Mouse (Mus musculus) cerebellum, adult 8-10 months (tissue): ENCODE results near the gene Pak6.
"Not testable (repeated sequence)": the region's sequence is repeated elsewhere in the genome, so short reads cannot be mapped to it uniquely, and the experiment has no call there.

Source experiments
- DNase-seq: peaks from one replicate; pipeline ENCODE4 v3.0.0; 2022

The Pak6 gene

DNA sequence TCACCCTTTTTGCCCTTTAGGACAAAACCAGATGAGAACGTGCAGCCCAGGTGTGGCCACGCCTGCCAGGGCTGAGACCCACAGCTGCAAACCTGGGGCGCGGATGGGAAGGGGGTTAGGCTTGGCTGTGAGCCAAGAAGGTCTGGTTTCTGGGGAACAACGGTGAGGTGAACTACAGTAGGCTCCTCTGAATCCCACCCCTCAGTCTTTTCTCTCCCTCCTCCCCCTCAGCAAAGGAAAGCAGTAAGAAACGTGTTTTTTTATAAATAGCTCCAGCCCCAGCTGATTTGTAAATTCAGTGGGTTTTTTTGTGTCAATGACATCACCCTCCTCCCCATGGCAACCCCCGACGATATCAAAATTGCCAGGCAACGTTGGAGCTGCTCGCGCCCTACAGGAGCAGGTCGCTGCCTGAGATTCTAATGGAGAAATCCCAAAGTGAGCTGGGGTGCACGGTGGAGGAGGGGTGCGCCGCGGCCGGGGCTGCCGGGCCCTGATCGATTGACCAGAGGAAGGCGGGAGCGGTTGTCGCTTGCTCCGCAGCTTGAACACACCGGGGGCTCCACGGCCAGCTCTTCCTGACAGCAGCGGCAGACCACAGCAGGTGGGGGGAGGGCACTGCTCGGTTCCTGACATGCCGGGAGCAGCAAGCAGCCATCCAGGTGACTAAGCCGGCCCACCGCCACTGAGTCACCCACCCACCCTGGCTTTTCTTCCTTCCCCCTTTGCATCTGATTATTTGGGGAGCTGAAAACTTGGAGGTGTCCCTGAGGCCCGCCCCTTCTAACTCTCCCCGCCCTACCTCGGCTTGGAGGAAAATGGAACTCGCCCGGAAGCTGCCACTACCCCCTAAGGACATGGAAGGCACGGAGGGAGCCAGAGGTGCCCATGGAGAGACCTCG, at the start of gene Pak6:
Gene Pak6 (plus strand): TSS at position 402 of the 902 bp plus-strand sequence.
- peak; percentile 10 for DNase-seq

DNA sequence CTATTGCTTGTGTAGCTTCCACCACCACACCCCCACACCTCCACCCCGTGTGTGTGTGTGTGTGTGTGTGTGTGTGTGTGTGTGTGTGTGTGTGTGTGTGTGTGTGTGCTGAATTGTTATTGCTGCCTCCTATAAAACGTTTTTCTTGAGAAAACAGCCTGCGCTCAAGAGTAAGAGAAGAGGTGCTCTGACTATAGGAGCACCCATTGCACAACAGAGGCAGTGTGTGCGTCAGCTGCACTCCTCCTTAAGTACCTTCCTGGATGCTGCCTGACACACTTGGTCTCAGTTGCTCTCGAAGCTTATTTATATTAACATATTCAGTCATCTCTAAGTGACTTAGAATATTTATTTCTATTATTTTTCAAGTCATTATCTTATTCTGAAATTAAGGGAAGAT, 45.1 kb upstream of the Pak6 start:
- DNase-seq, result no peak

DNA sequence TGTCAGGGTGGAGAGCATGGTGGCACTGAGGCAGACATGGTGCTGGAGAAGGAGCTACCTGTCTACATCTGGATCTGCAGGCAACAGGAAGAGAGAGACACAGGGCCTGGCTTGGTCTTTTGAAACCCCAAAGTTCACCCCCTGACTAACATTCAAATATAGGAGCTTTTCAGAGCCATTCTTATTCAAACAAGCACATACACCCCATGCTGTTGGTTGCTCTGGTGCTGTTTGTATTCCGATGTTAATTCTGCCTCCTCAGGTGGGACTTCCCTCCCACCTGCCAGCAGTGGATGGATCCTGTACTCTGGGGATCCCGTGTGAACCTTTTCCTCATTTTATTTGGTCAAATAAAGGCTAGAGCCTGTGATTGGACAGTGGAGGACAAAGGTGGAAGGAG, 43.0 kb upstream of the Pak6 start:
- DNase-seq, result no peak

DNA sequence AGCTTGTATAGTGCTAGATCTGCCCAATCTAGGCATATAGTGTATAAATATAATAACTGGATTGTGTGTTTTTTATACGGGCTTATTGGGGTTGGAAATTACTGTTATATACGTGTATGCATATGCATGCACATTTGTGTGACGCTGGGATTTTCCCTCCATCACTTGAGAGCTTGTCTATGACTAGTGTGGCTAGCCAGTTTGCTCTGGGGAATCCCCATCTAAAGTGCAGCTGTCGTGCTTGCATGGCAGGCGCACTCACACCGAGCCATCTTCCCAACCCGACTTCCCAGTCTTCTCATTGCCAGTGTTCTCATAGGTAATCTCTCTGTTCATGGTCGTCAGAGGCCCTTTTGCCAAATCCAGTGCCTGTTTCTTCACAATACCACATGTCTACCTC, 42.5 kb upstream of the Pak6 start:
- no peak for DNase-seq

DNA sequence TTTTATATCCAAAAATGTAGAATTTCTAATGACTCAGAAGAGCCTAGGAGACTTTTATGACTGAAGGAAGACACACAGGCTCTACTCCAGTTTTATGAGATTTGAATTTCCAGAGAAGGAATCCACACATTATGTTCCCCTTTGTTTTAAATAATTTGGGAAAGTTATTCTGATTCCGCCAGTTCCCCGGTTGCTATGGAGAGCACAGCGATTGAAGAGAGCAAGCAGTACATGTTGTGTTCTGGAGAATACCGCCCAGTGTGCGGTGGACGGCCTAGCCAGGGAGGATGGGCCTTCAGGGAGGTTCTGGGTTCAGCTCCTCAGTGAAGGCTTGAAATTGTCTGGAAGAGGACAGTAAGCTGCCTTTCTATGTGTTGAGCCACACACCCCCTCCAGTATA, 33.8 kb upstream of the Pak6 start:
- no peak for DNase-seq

DNA sequence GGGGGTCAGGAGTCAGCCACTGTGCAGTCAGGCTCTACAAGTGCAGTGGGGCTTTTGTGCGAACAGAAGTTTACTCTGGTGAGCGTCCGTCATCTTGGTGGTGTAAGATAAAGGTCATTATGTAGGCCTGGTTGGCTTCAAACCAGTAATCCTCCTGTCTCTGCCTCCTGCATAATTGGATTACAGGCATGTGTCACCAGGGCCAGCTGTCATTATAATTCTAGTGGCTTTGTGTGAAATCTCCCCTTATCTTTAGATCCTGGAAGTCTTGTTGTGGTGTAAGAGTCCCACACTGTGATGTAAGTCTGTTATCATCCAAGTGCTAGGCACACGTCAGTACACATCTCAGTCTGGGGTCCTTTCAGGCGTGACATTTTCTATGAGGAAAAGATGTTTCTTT, 29.7 kb upstream of the Pak6 start:
- DNase-seq, result no peak

DNA sequence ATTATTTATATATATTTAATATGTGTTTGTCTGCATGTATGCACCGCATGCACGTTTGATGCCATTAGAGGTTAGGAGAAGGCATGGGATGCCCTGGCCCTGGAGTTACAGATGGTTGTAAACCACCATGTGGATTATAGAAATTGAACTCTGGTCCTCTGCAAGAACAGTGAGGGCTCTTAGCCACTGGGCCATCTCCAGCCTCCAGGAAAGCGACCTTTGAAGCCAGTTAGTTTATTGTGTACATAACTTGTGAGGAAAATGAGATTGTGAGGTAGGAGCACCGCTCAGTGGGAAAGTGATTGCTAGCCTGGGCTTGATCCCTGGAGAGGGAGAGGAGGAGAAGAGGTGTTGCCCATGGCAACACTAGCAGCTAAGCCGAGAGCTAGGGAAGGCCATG, 25.8 kb upstream of the Pak6 start:
- DNase-seq, result no peak

DNA sequence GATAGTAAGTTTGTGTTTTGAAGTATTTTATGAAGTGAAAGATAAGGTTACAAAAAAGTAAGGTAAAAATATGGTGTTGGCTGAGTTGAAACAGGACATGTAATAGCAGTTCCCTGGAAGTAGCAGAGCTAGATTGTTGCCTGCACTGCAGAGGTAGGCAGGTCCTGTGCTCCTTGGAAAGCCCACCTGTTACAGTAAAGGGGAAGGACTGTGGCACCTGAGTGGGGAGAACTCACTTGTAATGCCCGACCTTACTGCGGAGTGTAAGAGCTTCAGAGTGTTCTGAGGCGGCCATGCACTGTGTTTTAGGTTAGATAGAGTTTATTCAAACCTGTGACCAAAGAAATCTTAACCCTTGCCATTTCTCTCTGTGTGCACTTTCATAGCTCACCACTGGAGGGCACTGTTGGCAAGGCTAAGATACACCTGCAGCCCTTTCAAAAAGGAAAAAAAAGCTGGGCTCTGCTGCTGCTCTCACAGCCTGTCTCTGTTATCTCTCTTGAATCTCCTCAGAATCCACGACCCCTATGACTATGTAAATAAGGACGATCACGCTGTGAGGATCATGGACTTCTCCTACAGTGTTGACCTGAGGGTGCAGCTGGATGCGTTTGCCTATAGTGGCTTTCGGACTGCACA, 25.1 kb upstream of the Pak6 start:
- DNase-seq, result peak; percentile 68

DNA sequence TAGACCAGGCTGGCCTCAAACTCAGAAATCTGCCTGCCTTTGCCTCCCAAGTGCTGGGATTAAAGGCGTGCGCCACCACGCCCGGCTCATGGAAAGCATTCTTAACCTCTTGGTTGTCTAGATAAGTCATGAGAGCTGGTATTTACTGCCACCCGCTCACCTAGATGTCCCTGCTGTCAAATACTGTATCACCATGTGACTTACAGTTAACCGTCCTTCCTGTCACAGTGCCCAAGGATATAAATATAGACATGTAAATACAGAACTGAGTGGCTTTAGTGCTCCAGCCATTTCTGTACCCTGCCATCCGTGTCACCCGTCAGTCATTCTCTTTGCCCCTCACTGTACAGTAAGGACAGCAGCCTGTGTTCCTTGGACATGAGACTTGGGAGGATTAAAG, 24.4 kb upstream of the Pak6 start:
- no peak for DNase-seq

DNA sequence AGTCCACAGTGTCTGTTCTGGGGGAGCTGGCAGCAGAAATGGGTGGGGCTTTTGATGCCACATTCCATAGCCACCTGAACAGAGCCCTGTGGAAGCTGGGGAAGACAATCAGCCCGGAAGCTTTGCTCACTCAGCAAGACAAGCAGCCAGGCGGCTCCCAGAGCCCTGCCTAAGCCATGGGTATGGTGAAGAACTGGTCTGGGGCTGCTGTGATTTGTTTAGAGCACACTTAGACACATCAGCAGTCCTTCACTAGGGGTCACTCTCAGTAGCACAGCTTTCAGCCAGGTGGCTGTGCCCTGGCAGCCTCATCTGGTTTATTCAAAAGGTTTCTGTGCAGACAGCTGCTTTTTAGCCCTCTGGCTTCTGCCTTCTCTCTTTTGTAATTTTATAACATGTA, 22.0 kb upstream of the Pak6 start:
- no peak for DNase-seq

DNA sequence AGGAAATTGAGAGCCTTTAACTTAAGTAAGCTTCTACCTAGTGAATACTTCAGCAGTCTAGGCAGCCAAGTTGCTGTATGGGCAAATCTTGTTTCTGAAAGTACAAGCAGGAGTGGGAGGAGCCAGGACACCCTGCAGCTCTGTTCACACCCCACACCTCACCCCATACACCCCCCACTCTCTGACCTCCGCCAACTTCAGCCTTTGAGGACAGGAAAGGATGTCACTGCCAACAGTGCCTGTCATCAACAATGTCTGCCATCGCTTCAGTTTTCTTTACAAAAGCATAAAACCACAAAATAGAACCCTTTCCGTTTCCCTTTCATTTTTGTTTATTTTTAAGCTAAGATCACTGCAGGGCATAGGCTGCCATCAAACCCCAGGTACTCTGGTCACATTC, 20.7 kb upstream of the Pak6 start:
- DNase-seq, result no peak

DNA sequence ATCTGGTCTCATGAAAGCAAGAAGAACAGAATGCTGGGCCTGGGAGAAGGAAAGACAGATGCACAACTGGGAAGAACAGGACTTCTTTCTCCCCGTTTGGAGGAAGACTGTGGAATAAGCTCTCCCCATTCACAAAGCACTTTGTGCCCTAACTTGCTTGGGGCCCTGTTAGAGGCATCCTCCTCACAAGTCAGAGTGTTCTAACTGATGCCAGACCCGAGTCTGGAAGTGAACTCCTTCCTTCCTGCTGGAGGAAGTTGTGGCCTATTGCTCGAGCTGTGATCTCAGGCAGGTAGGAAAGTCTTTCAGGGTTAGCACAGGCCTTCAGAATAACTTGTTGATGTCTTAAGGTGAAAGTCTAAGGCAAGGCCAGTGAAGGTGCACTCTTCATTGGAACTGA, 20.2 kb upstream of the Pak6 start:
- DNase-seq, result no peak

DNA sequence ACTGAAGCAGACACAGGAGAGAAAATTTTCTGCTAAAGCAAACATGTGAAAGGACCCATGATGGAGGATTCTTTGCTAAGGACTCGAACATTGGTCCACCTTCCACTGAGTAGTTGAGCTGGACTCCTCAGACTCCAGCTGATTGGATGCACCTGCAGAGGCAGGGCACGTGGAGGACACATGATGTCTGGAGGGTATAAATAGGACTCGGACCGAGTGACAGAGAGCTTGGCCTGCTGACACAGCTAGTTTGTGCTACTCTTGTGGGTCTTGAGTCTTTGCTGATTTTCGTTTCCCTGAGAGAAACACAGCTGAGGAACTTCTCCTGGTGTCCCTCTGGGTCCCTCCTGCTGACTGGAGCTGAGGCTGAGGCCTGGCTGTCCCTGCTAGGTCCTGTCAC, 16.4 kb upstream of the Pak6 start:
- DNase-seq, result no peak

DNA sequence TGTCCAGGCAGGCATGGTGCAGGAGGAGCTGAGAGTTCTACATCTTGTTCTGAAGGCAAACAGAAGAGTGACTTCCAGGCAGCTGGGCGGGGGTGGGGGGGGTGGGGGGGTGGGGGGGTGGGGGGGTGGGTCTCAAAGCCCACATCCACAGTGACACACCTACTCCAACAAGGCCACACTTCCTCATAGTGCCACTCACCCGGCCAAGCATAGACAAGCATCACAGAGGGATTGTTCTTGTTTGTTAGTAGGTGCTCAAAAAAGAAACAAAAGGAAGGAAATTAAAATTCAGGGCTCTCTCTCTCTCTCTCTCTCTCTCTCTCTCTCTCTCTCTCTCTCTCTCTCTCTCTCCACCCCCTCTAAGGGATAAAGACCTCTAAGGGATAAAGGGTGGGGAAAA, 12.4 kb upstream of the Pak6 start:
- not testable (repeated sequence) for DNase-seq

DNA sequence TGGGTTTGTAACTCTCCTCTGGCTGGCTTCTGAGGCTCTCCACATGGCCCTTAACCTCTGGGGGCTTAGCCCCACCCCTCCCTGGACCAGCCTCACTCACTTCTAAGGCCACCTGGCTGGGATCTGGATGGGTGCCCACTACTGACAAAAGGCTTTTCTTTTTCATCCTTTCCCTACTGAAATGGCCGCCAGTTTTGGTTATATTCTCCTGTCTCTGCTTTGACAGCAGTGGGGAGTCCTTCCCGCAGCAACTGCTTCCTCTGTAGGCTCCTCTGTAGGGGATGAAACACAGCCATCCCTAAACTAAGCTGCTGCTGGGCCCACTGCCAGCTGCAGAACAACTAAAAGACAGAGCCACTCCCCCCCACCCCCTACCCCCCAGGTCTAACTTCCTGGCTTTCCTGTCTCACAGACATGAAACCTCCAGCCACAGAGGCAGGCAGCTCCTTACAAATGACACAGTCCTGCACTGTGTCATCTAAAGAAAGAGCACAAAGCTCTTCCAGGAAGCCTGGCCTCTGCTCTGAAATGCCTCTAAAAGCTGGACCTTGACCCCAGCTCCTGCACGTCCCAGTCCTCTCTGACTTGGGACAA, 6.3 kb upstream of the Pak6 start:
- DNase-seq, result no peak

DNA sequence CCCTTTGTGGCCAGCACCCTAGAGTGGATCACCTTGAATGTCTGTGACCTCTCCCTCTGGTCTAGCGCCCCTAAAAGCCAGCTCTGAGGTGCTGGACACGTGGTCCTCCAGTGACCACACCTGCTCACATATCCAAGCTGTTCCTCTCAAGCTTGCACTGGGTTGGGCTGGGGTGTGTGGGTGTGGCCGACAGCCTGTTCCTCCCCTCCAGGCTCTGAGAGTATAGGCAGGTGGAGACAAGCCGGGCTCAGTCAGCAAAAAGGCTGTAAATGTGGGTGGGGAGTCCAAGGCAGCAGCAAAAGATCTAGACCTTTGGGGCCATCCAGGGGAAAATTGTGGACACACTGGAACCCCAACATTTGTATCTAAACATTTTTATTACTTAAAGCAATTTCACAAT, 4.6 kb upstream of the Pak6 start:
- no peak for DNase-seq

DNA sequence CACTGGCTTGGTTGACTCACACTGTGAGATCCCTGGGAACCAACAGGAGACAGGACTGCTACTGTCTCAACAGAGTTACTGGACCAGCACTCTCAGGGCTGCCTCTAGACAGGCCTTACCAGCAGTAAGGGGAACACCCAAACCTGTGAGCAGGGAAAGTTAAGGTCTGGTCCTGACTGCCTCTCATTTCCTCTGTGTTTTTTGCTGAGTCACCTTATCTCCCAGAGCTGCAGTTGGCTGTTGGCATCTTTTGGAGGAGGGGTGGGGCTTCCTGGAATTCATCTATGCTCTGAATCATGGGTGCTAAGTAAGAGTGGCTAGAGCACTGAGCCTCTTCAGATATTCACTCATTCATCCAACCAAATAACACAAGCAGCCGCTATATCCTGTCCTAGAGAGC, 4.0 kb upstream of the Pak6 start:
- DNase-seq, result no peak

DNA sequence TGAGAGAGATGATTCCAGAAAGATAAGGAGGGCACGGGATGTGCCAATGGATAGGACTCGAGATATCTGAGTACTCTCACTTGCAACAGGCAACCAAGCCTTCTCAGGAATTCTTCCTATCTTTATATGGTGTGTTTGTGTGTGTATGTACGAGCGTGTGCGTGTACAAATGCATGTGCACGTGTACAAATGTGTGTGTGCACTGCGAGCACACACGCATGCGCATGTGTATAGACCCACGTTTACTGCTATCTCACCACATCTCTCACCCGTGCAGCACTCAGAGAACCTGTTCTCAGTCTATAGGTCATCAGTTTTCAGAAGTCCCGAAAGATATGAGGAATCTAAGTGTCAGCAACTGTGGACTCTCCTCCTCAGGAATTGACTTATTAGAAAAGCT, 3.6 kb upstream of the Pak6 start:
- DNase-seq, result no peak

DNA sequence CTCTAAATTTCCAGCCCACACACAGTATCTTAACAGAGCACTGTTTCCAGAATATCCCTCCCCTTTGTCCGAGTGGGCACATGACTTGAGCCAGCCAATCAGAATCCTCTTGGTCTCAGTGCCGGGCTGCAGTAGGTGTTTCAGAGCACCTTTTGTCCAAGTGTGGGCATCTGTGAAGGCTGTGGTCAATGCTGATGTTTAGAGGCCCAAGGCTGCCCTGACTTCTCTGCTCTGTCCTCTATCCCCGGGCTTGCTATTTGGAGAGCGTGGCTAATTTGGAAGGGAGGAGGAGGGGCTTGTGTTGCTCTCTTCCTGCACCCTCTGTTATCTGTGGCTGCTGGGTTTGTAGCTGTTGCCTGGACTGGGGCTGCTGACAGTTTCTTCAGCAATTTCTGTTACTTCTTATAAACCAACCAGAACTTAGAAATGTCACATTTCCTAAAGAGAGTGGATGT, 3.1 kb upstream of the Pak6 start:
- DNase-seq, result peak; percentile 27

DNA sequence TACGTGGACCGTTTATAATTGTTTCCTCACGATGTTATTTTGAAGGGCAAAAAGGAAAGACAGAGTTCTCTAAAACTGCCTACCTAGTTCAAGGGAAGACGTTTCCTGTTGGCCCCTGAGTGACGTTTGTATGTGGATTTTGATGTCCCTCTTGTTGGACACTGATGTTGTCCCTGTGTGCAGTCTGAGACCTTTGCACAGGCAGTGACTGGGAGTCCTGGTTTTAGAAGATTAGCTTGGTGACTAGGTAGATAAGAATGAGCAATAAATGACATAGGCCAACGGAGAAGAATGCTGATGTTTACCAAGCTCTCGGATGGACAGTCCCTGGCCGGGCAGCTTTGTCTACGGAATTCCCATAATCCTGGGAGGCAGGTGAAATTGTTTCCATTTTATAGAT, 1.2 kb upstream of the Pak6 start:
- no peak for DNase-seq

DNA sequence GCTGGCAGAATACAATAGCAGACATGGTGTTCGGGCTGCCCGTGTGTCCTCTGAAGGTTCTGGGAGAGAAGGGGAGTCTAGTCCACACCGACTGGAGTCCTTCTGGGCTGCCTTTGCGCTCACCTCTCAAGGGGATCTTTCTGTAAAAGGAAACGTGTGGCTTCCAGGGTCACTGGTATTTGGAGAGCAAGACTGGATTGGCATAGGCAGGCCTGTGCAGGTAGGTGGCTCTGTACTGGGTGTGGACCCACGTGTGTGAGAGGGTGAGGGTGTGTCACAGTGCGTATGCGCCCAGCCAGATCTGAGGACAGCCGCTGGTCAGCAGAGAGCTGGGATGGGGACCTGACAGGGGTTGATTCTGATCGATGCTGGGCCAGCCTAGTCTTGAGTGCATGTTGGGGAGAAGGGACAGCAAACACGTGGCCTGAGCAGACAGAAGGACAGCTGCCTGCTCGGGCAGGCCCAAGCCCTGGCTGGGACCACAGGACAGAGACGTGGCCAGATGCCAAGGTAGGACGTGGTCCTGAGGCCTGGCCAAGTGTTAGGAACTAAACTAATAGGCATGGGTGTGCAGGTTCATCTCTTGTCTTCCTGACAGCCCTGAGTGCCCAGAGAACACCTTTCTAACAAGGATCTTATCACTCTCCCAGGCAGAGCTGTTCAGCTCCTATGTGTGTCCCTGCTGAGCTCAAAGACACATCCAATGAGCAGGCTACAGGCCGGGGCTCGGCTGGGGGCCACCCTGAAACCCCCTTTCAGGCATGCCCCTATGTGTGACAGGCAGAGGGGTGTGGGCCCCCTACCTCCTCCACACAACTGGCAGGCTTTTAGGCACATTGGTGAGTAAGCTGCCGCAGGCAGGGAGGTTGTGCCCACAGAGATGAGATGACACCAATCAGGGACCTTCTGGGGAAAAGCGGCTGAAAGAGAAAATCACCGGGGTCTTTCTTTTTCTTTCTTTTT, 982 bp downstream of the Pak6 start:
- DNase-seq, result no peak

DNA sequence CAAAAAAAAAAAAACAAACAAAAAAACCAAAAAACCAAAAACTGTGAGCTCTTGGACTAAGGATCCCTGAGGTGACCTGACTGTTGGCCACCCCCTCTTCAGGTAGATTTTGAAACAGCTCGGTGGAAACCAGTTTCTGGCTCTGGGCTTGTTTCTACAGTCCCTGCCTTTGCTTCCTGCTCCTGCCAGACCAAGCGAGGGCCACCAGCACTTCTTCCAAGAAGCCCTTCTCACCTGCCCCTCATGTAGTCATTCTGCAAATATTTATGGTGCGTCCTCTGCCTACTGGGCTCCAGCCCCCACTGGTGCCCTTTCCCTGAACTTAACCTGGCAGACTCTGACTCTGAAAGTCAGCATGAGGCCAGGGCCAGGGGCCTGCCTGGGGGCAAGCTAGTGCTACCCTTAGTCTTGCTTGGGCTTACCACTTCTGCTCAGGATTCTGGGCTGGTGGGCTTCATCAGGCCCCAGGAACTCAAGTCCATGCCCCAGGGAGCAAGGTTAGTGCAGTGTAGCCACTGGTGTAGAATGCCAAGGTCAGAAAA, 1.9 kb downstream of the Pak6 start:
- no peak for DNase-seq

DNA sequence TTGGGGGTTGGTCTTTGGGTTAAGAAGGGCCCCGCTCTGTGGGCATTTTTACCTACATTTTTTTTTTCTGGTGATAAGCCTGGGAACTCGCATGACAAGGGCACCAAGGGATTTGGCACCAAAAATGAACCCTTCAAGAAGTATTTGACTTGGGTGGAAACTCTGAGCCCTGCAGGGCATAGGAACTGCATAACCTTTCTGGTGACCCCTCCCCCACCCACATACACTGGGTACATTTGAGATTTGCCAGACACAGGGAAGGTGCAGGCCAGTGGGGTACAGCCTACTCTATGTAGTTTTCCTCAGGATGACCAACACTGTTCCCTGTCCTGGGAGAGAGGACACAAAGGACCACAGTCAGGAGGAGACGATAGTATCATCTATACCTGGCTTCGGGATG, 2.5 kb downstream of the Pak6 start:
- DNase-seq, result no peak
